Mouse (Mus musculus) neural tube, embryonic 13.5 days (tissue): ENCODE data around the gene Igfbpl1. TPM values are rescaled to one million over a fixed set of nuclear protein-coding genes. Genes with fewer than 3 reads are reported as not detected.

Experiments used
- ATAC-seq: fragments of 200-750 bp; cut with Nextera tagmentation; 2 replicates; pipeline ENCODE4 v1.8.0; 2017; ENCODE audit warnings: low read depth, mild to moderate bottlenecking, moderate TSS enrichment, moderate library complexity
- H3K27ac ChIP-seq: fragments of 300-500 bp; sonication (generic); replicated peaks from 2 replicates; pipeline ENCODE4 v1.5.1; 2015; ENCODE audit warnings: moderate library complexity, mild to moderate bottlenecking, inconsistent platforms
- H3K27me3 ChIP-seq: fragments of 300-500 bp; sonication (generic); 2 replicates; pipeline ENCODE4 v1.6.1; 2015; ENCODE audit warnings: mild to moderate bottlenecking, inconsistent platforms
- H3K36me3 ChIP-seq: fragments of 300-500 bp; sonication (generic); 2 replicates; pipeline ENCODE4 v1.6.1; 2015; ENCODE audit warnings: mild to moderate bottlenecking, inconsistent platforms
- H3K4me1 ChIP-seq: fragments of 300-500 bp; sonication (generic); replicated peaks from 2 replicates; pipeline ENCODE4 v1.6.1; 2015; ENCODE audit warnings: inconsistent platforms
- H3K4me2 ChIP-seq: fragments of 300-500 bp; sonication (generic); 2 replicates; pipeline ENCODE4 v1.6.1; 2015; ENCODE audit warnings: inconsistent platforms, mild to moderate bottlenecking, moderate library complexity
- H3K4me3 ChIP-seq: fragments of 300-500 bp; sonication (generic); 2 replicates; pipeline ENCODE4 v1.5.1; 2015; ENCODE audit warnings: mild to moderate bottlenecking, inconsistent platforms
- H3K9ac ChIP-seq: fragments of 300-500 bp; sonication (generic); 2 replicates; pipeline ENCODE4 v1.6.1; 2015; ENCODE audit warnings: moderate library complexity, mild to moderate bottlenecking, inconsistent platforms
- H3K9me3 ChIP-seq: fragments of 300-500 bp; sonication (generic); 2 replicates; pipeline ENCODE4 v1.6.1; 2016; ENCODE audit warnings: inconsistent platforms
- WGBS: fragments of 180-500 bp; shearing (Covaris S2); methylation state at CpG from one replicate; pipeline ENCODE4 v1.1.7; 2015; 5-methylcytosine and 5-hydroxymethylcytosine counted together
- polyA plus RNA-seq: library from polyadenylated mRNA; unstranded; fragments of >200 nt; fragmentation: Nextera tagmentation; extraction: Ambion mirVana; gene quantifications from 2 replicates; pipeline ENCODE4 v1.2.1, GENCODE M21; 2015

The Igfbpl1 gene
- polyA plus RNA-seq, 1 experiment from 2014 or later = 63.8 TPM

GRCm38 (mm10) chr4:45766774-45767173, 59.9 kb downstream of the Igfbpl1 start:
- Histone ChIP-seq H3K27ac (no peak overlapping the region), H3K4me2 (no peak overlapping the region), H3K9me3 (no peaks in the 10 kb centered on the region), H3K27me3 (peaks cover 21% of the 10 kb centered on the region), H3K4me1 (peaks cover 79% of the 10 kb centered on the region), H3K36me3 (no peaks in the 10 kb centered on the region), H3K4me3 (no peak overlapping the region), H3K9ac (no peak overlapping the region)
- ATAC-seq = no peak
- 84% methylated on average over 7 of the region's 7 CpGs for WGBS

- no peaks in the 10 kb centered on the region for H3K36me3 ChIP-seq
- H3K27ac ChIP-seq = peak overlapping the region; percentile 89
- H3K9me3 ChIP-seq = no peaks in the 10 kb centered on the region
- peak overlapping the region; percentile 47 for H3K4me2 ChIP-seq
- peaks cover 21% of the 10 kb centered on the region for H3K27me3 ChIP-seq
- no peak overlapping the region for H3K4me3 ChIP-seq
- peak; percentile 28; the same call in 1 of the 2 replicates for ATAC-seq
- WGBS = 1% methylated on average over 13 of the region's 18 CpGs
- peaks cover 70% of the 10 kb centered on the region for H3K4me1 ChIP-seq
- H3K9ac ChIP-seq = peak overlapping the region; percentile 60
These were observed 61.0 kb downstream of the Igfbpl1 start for GRCm38 (mm10) chr4:45765565-45766201.

- peak overlapping the region; percentile 89 for H3K27ac ChIP-seq
- H3K36me3 ChIP-seq = no peaks in the 10 kb centered on the region
- H3K4me2 ChIP-seq = peak overlapping the region; percentile 47
- H3K27me3 ChIP-seq = peaks cover 21% of the 10 kb centered on the region
- peak overlapping the region; percentile 60 for H3K9ac ChIP-seq
- peaks cover 65% of the 10 kb centered on the region for H3K4me1 ChIP-seq
- 1% methylated on average over 16 of the region's 16 CpGs for WGBS
- H3K4me3 ChIP-seq = no peak overlapping the region
- no peak; the same call in 1 of the 2 replicates for ATAC-seq
- H3K9me3 ChIP-seq = no peaks in the 10 kb centered on the region
These were observed 61.6 kb downstream of the Igfbpl1 start for GRCm38 (mm10) chr4:45765121-45765564.

GRCm38 (mm10) chr4:45764141-45764494, 62.6 kb downstream of the Igfbpl1 start:
- Histone ChIP-seq H3K27me3 (peaks cover 12% of the 10 kb centered on the region), H3K36me3 (no peaks in the 10 kb centered on the region), H3K9me3 (no peaks in the 10 kb centered on the region), H3K4me1 (peaks cover 63% of the 10 kb centered on the region), H3K4me2 (peak overlapping the region; percentile 40), H3K4me3 (no peak overlapping the region), H3K9ac (0 out of 2 replicates have a peak overlapping the region, but pooled peaks have one; percentile 38), H3K27ac (peak overlapping the region; percentile 89)
- peak; percentile 3; the same call in 1 of the 2 replicates for ATAC-seq
- 12% methylated on average over 10 of the region's 10 CpGs for WGBS

- H3K27me3 ChIP-seq = peaks cover 9% of the 10 kb centered on the region
- H3K4me1 ChIP-seq = peaks cover 69% of the 10 kb centered on the region
- H3K9ac ChIP-seq = peak overlapping the region; percentile 38
- no peak overlapping the region for H3K4me3 ChIP-seq
- no peaks in the 10 kb centered on the region for H3K9me3 ChIP-seq
- peak overlapping the region; percentile 40 for H3K4me2 ChIP-seq
- peak; percentile 64 for ATAC-seq
- H3K36me3 ChIP-seq = no peaks in the 10 kb centered on the region
- H3K27ac ChIP-seq = peak overlapping the region; percentile 89
- WGBS = 5% methylated on average over 18 of the region's 18 CpGs
These were observed 63.2 kb downstream of the Igfbpl1 start for GRCm38 (mm10) chr4:45763288-45764140.

- Histone ChIP-seq H3K27ac (peak overlapping the region; percentile 89), H3K9ac (0 out of 2 replicates have a peak overlapping the region, but pooled peaks have one; percentile 38), H3K36me3 (no peaks in the 10 kb centered on the region), H3K9me3 (no peaks in the 10 kb centered on the region), H3K4me3 (no peak overlapping the region), H3K4me1 (peaks cover 74% of the 10 kb centered on the region), H3K27me3 (peaks cover 7% of the 10 kb centered on the region; the same call in 1 of the 2 replicates), H3K4me2 (no peak overlapping the region)
- ATAC-seq = no peak
- WGBS = 80% methylated on average over 4 of the region's 4 CpGs
These were observed 64.1 kb downstream of the Igfbpl1 start for GRCm38 (mm10) chr4:45762600-45762999.

Other genes starting within 250 kb of the Igfbpl1 start
- gene Aldh1b1, start 27.9 kb downstream of the Igfbpl1 start, polyA plus RNA-seq = 14.8 and 16.5 TPM in 2 replicates
- gene Stra6l, start 21.7 kb upstream of the Igfbpl1 start, polyA plus RNA-seq = 4.5 and 4.7 TPM in 2 replicates
- 0.07 TPM in 1 of 2 replicates, not detected in the other for gene Ccdc180, start 63.4 kb upstream of the Igfbpl1 start, polyA plus RNA-seq
- 24.0 and 25.2 TPM in 2 replicates for gene Tdrd7, start 138.4 kb upstream of the Igfbpl1 start, polyA plus RNA-seq
- 3.8 and 4.0 TPM in 2 replicates for gene Tmod1, start 212.0 kb upstream of the Igfbpl1 start, polyA plus RNA-seq